Mouse (Mus musculus) midbrain, embryonic 15.5 days (tissue): ENCODE measurements around the gene Etv3. TPM values are rescaled to one million over a fixed set of nuclear protein-coding genes. Genes with fewer than 3 reads are reported as not detected.

Experiments used
- ATAC-seq: fragments of 200-750 bp; cut with Nextera tagmentation; replicated peaks from 2 replicates; pipeline ENCODE4 v1.8.0; 2017; ENCODE audit warnings: moderate TSS enrichment
- H3K27ac ChIP-seq: fragments of 300-500 bp; sonication (generic); 2 replicates; pipeline ENCODE4 v1.5.1; 2015; ENCODE audit warnings: mild to moderate bottlenecking, inconsistent platforms
- H3K27me3 ChIP-seq: fragments of 300-500 bp; sonication (generic); replicated peaks from 2 replicates; pipeline ENCODE4 v1.6.1; 2015; ENCODE audit warnings: inconsistent platforms
- H3K36me3 ChIP-seq: fragments of 300-500 bp; sonication (generic); replicated peaks from 2 replicates; pipeline ENCODE4 v1.6.1; 2015; ENCODE audit warnings: inconsistent platforms
- H3K4me1 ChIP-seq: fragments of 300-500 bp; sonication (generic); 2 replicates; pipeline ENCODE4 v1.6.1; 2015; ENCODE audit warnings: inconsistent platforms
- H3K4me2 ChIP-seq: fragments of 300-500 bp; sonication (generic); 2 replicates; pipeline ENCODE4 v1.6.1; 2015; ENCODE audit warnings: inconsistent platforms, mild to moderate bottlenecking, moderate library complexity
- H3K4me3 ChIP-seq: fragments of 300-500 bp; sonication (generic); 2 replicates; pipeline ENCODE4 v1.5.1; 2015; ENCODE audit warnings: mild to moderate bottlenecking, inconsistent platforms
- H3K9ac ChIP-seq: fragments of 300-500 bp; sonication (generic); 2 replicates; pipeline ENCODE4 v1.6.1; 2015; ENCODE audit warnings: mild to moderate bottlenecking, inconsistent platforms
- H3K9me3 ChIP-seq: fragments of 300-500 bp; sonication (generic); 2 replicates; pipeline ENCODE4 v1.6.1; 2016; ENCODE audit warnings: inconsistent platforms
- WGBS: fragments of 180-500 bp; shearing (Covaris S2); methylation state at CpG from one replicate; pipeline ENCODE4 v1.1.7; 2015; ENCODE audit warnings: mixed read lengths; 5-methylcytosine and 5-hydroxymethylcytosine counted together
- polyA plus RNA-seq: library from polyadenylated mRNA; unstranded; fragments of >200 nt; fragmentation: Nextera tagmentation; extraction: Ambion mirVana; gene quantifications from 2 replicates; pipeline ENCODE4 v1.2.1, GENCODE M21; 2015

The Etv3 gene
- polyA plus RNA-seq, 1 experiment from 2014 or later: 11.6 TPM

- peak; percentile 74 for ATAC-seq
- Histone ChIP-seq H3K4me3 (peak overlapping the region; percentile 92), H3K9me3 (no peaks in the 10 kb centered on the region)
Observed at GRCm38 (mm10) chr3:87525837-87526570, 797 bp downstream of the Etv3 start.

GRCm38 (mm10) chr3:87527139-87527538, 1.9 kb downstream of the Etv3 start:
- WGBS: 92% methylated on average over 12 of the region's 12 CpGs
- Histone ChIP-seq H3K9ac (no peak overlapping the region), H3K4me2 (no peak overlapping the region), H3K4me1 (peaks cover 18% of the 10 kb centered on the region), H3K27ac (no peak overlapping the region), H3K36me3 (peaks cover 15% of the 10 kb centered on the region; the same call in 1 of the 2 replicates), H3K9me3 (no peaks in the 10 kb centered on the region), H3K27me3 (no peaks in the 10 kb centered on the region), H3K4me3 (no peak overlapping the region)
- ATAC-seq: no peak

More at GRCm38 (mm10) chr3:87525837-87526570, 797 bp downstream of the Etv3 start:
- no peaks in the 10 kb centered on the region for H3K27me3 ChIP-seq
- peaks cover 9% of the 10 kb centered on the region; the same call in 1 of the 2 replicates for H3K36me3 ChIP-seq
- peak overlapping the region; percentile 99 for H3K9ac ChIP-seq
- 8% methylated on average over 27 of the region's 27 CpGs for WGBS
- peak overlapping the region; percentile 80 for H3K4me2 ChIP-seq
- peak overlapping the region; percentile 92 for H3K27ac ChIP-seq
- peaks cover 18% of the 10 kb centered on the region for H3K4me1 ChIP-seq

- no peak for ATAC-seq
- Histone ChIP-seq H3K27me3 (no peaks in the 10 kb centered on the region), H3K4me3 (no peak overlapping the region), H3K27ac (no peak overlapping the region), H3K4me2 (no peak overlapping the region), H3K4me1 (peaks cover 18% of the 10 kb centered on the region), H3K9ac (no peak overlapping the region), H3K9me3 (no peaks in the 10 kb centered on the region), H3K36me3 (peaks cover 22% of the 10 kb centered on the region)
- WGBS: 93% methylated on average over 8 of the region's 8 CpGs
Observed at GRCm38 (mm10) chr3:87528021-87528420, 2.8 kb downstream of the Etv3 start.

- 95% methylated on average over 8 of the region's 8 CpGs for WGBS
Observed at GRCm38 (mm10) chr3:87528841-87529240, 3.6 kb downstream of the Etv3 start.

GRCm38 (mm10) chr3:87529568-87529967, 4.4 kb downstream of the Etv3 start:
- Histone ChIP-seq H3K36me3 (peaks cover 24% of the 10 kb centered on the region), H3K4me2 (no peak overlapping the region), H3K27ac (no peak overlapping the region), H3K4me1 (peaks cover 18% of the 10 kb centered on the region), H3K27me3 (no peaks in the 10 kb centered on the region), H3K9me3 (no peaks in the 10 kb centered on the region), H3K9ac (no peak overlapping the region), H3K4me3 (no peak overlapping the region)
- no peak for ATAC-seq
- WGBS: 97% methylated on average over 11 of the region's 11 CpGs

More at GRCm38 (mm10) chr3:87528841-87529240, 3.6 kb downstream of the Etv3 start:
- no peaks in the 10 kb centered on the region for H3K9me3 ChIP-seq
- H3K27me3 ChIP-seq: no peaks in the 10 kb centered on the region
- no peak overlapping the region for H3K4me2 ChIP-seq
- H3K9ac ChIP-seq: no peak overlapping the region
- H3K27ac ChIP-seq: no peak overlapping the region
- H3K4me1 ChIP-seq: peaks cover 18% of the 10 kb centered on the region
- H3K4me3 ChIP-seq: no peak overlapping the region
- peaks cover 24% of the 10 kb centered on the region for H3K36me3 ChIP-seq
- no peak for ATAC-seq

- Histone ChIP-seq H3K4me1 (peaks cover 14% of the 10 kb centered on the region), H3K4me2 (no peak overlapping the region), H3K36me3 (peaks cover 30% of the 10 kb centered on the region), H3K27me3 (no peaks in the 10 kb centered on the region), H3K4me3 (no peak overlapping the region), H3K9ac (no peak overlapping the region), H3K9me3 (no peaks in the 10 kb centered on the region), H3K27ac (no peak overlapping the region)
- WGBS: 90% methylated on average over 3 of the region's 3 CpGs
- ATAC-seq: no peak
Observed at GRCm38 (mm10) chr3:87530234-87530633, 5.0 kb downstream of the Etv3 start.

- no peaks in the 10 kb centered on the region for H3K9me3 ChIP-seq
- no peak overlapping the region for H3K4me3 ChIP-seq
- 95% methylated on average over 7 of the region's 7 CpGs for WGBS
- peaks cover 53% of the 10 kb centered on the region for H3K36me3 ChIP-seq
- no peaks in the 10 kb centered on the region for H3K4me1 ChIP-seq
- no peak overlapping the region for H3K4me2 ChIP-seq
- H3K9ac ChIP-seq: no peak overlapping the region
- no peak overlapping the region for H3K27ac ChIP-seq
- no peak for ATAC-seq
- H3K27me3 ChIP-seq: no peaks in the 10 kb centered on the region
Observed at GRCm38 (mm10) chr3:87533667-87534378, 8.6 kb downstream of the Etv3 start.

- H3K9me3 ChIP-seq: no peaks in the 10 kb centered on the region
- WGBS: 90% methylated on average over 10 of the region's 10 CpGs
- H3K27ac ChIP-seq: no peak overlapping the region
- peaks cover 36% of the 10 kb centered on the region for H3K36me3 ChIP-seq
- no peak overlapping the region for H3K4me2 ChIP-seq
- H3K9ac ChIP-seq: no peak overlapping the region
- H3K4me3 ChIP-seq: no peak overlapping the region
- H3K4me1 ChIP-seq: peaks cover 8% of the 10 kb centered on the region; the same call in 1 of the 2 replicates
- ATAC-seq: no peak
- no peaks in the 10 kb centered on the region for H3K27me3 ChIP-seq
Observed at GRCm38 (mm10) chr3:87538034-87538433, 12.8 kb downstream of the Etv3 start.

- Histone ChIP-seq H3K4me3 (no peak overlapping the region), H3K27ac (no peak overlapping the region), H3K4me2 (no peak overlapping the region), H3K27me3 (no peaks in the 10 kb centered on the region), H3K4me1 (peaks cover 8% of the 10 kb centered on the region; the same call in 1 of the 2 replicates), H3K9me3 (no peaks in the 10 kb centered on the region), H3K36me3 (peaks cover 28% of the 10 kb centered on the region), H3K9ac (no peak overlapping the region)
- WGBS: 68% methylated on average over 11 of the region's 11 CpGs
- no peak for ATAC-seq
Observed at GRCm38 (mm10) chr3:87540028-87540675, 14.9 kb downstream of the Etv3 start.

GRCm38 (mm10) chr3:87540714-87541113, 15.5 kb downstream of the Etv3 start:
- H3K4me1 ChIP-seq: peaks cover 8% of the 10 kb centered on the region; the same call in 1 of the 2 replicates
- no peak overlapping the region for H3K9ac ChIP-seq
- WGBS: 23% methylated on average over 8 of the region's 8 CpGs
- no peak overlapping the region for H3K4me3 ChIP-seq
- no peak for ATAC-seq
- no peaks in the 10 kb centered on the region for H3K27me3 ChIP-seq
- no peak overlapping the region for H3K27ac ChIP-seq
- peaks cover 23% of the 10 kb centered on the region for H3K36me3 ChIP-seq
- no peak overlapping the region for H3K4me2 ChIP-seq
- no peaks in the 10 kb centered on the region for H3K9me3 ChIP-seq

GRCm38 (mm10) chr3:87542481-87543215, 17.4 kb downstream of the Etv3 start:
- Histone ChIP-seq H3K4me1 (peaks cover 8% of the 10 kb centered on the region; the same call in 1 of the 2 replicates), H3K9ac (no peak overlapping the region), H3K27ac (no peak overlapping the region), H3K27me3 (no peaks in the 10 kb centered on the region), H3K36me3 (0 out of 2 replicates have a peak, but pooled peaks cover 5% of the 10 kb centered on the region), H3K4me3 (no peak overlapping the region), H3K9me3 (no peaks in the 10 kb centered on the region), H3K4me2 (no peak overlapping the region)
- WGBS: 19% methylated on average over 7 of the region's 7 CpGs
- ATAC-seq: no peak
